Mouse (Mus musculus) small intestine, adult 2 months (tissue): ENCODE results near the gene Pdcd5. TPM values are rescaled to one million over a fixed set of nuclear protein-coding genes. Genes with fewer than 3 reads are reported as not detected.

Experiments
- H3K27ac ChIP-seq: fragments of 200-500 bp; 2 replicates; pipeline ENCODE4 v1.5.1; 2012; ENCODE audit warnings: low read depth, low read length, control low read depth, inconsistent platforms; ENCODE audit not compliant: insufficient read depth
- H3K27me3 ChIP-seq: fragments of 200-500 bp; 2 replicates; pipeline ENCODE4 v1.6.1; 2012; ENCODE audit warnings: mild to moderate bottlenecking, moderate library complexity, low read length, inconsistent platforms; ENCODE audit not compliant: control insufficient read depth, insufficient read depth
- H3K36me3 ChIP-seq: fragments of 200-500 bp; 2 replicates; pipeline ENCODE4 v1.6.1; 2012; ENCODE audit warnings: mild to moderate bottlenecking, low read length, control low read depth, inconsistent platforms; ENCODE audit not compliant: control insufficient read depth, insufficient read depth
- H3K4me1 ChIP-seq: fragments of 200-500 bp; 2 replicates; pipeline ENCODE4 v1.6.1; 2012; ENCODE audit warnings: low read length, inconsistent platforms, mixed read lengths; ENCODE audit not compliant: control insufficient read depth, insufficient read depth, insufficient read length
- H3K4me3 ChIP-seq: fragments of 200-500 bp; 2 replicates; pipeline ENCODE4 v1.5.1; 2012; ENCODE audit warnings: low read depth, mild to moderate bottlenecking, control low read depth, inconsistent platforms, low read length, moderate library complexity
- CTCF ChIP-seq: fragments of 200-500 bp; IDR thresholded peaks from 2 replicates; pipeline ENCODE4 v1.5.1; 2012; ENCODE audit warnings: low read depth, mild to moderate bottlenecking, control low read depth, inconsistent platforms, low read length, moderate library complexity, mixed read lengths; ENCODE audit not compliant: insufficient replicate concordance, insufficient read length; ENCODE audit errors: extremely low read depth
- POLR2A ChIP-seq: fragments of 200-500 bp; IDR thresholded peaks from 2 replicates; pipeline ENCODE4 v1.6.1; 2012; ENCODE audit warnings: low read depth, mild to moderate bottlenecking, control low read depth, inconsistent platforms, low read length, moderate library complexity
- WGBS: fragments of 180-500 bp; shearing (Covaris S2); methylation state at CpG from one replicate; pipeline ENCODE4 v1.1.7; 2018; 5-methylcytosine and 5-hydroxymethylcytosine counted together
- polyA plus RNA-seq: library from polyadenylated mRNA; depleted of rRNA; stranded (reverse); fragments of >200 nt; gene quantifications from 2 replicates; pipeline ENCODE4 v1.2.3, GENCODE M21; 2012

Pdcd5 gene
- polyA plus RNA-seq, 1 experiment = 60.3 TPM

DNA sequence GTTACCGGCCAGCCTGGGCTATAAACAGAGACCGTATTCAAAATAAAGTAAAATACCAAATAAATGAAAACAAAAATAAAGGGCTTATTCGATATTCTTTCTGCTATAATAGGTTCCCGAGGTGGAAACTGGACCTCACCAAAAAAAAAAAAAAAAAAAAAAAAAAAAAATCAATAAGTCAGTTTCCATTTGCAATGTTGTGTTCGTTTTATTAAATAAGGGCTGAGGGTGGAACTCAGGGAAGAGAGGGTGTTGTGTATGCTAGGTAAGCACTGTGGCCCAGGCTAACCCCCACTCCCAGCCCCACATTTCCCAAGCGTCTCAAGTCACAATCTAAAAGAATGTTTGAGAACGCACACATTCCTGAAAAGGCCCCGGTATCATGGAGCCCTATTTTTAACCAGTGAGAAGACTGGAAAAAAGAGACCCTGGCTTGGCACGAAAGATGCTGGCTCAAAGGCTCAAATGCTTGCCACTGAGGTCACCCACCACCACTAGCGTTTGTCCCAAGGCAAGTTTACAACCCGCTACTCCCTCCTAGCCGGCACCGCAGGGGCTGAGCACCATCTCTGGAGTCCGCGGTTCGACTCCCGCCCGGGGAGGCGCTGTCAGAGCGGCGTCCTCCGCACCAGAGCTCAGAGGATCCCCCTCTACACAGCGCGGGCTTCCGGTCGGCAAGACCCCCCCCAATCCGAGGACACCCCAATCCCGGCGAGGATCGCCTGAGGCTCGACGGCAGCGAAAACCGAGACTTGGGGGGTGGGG, 822 bp downstream of the Pdcd5 start:
- WGBS = 7% methylated on average over 34 of the region's 34 CpGs
- H3K36me3 ChIP-seq = peaks cover 16% of the 10 kb centered on the region
- TF ChIP-seq CTCF = no peak
- TF ChIP-seq POLR2A = no peak

DNA sequence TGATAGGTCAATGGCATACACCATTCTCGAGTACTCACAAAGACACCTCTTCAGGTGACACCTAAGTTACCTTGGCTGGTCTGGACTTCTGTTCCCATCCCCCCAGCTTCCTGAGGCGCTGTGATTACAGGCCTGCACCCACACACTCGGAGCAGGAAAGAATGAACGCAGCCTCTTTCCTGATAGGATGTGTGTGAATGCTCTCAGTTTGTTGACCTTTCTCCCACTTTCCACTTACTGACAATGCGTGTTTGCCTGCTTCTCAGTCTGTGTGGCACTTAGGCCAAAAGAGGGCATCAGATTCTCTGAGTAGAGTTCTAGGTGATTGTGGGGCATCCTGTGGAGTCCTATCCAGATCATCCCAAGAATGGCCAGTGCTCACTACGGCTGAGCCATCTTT, 7.2 kb downstream of the Pdcd5 start:
- Histone ChIP-seq H3K27ac (no peak overlapping the region), H3K4me3 (no peak overlapping the region), H3K27me3 (no peaks in the 10 kb centered on the region), H3K4me1 (no peaks in the 10 kb centered on the region), H3K36me3 (peaks cover 46% of the 10 kb centered on the region)
- WGBS = 72% methylated on average over 6 of the region's 6 CpGs
- no peak for TF ChIP-seq POLR2A
- no peak for TF ChIP-seq CTCF

More for the DNA sequence above, 822 bp downstream of the Pdcd5 start:
- Histone ChIP-seq H3K4me1 (peaks cover 2% of the 10 kb centered on the region; the same call in 1 of the 2 replicates), H3K4me3 (peak overlapping the region; percentile 90), H3K27me3 (no peaks in the 10 kb centered on the region), H3K27ac (no peak overlapping the region)

DNA sequence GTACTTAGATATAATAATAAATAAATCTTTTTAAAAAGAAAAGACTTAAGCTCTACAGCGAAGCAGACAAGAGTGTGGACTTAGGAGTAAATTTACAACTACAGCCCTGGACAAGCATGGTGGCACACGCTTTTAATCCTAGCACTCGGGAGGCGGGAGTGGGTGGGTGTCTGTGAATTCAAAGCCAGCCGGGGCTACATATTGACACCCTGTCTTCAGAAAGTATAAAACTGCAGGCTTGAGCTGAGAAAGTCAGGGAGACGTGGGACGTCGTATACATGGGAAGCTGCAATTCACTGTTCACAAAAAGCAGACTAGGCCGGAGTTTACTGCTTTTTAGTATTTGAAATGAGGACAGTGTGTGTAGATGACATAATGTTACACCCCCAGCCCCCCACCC, 10.4 kb downstream of the Pdcd5 start:
- Histone ChIP-seq H3K27ac (no peak overlapping the region), H3K4me1 (no peaks in the 10 kb centered on the region), H3K4me3 (no peak overlapping the region), H3K27me3 (no peaks in the 10 kb centered on the region), H3K36me3 (peaks cover 37% of the 10 kb centered on the region)
- TF ChIP-seq POLR2A (no peak), CTCF (no peak)
- 96% methylated on average over 9 of the region's 9 CpGs for WGBS

DNA sequence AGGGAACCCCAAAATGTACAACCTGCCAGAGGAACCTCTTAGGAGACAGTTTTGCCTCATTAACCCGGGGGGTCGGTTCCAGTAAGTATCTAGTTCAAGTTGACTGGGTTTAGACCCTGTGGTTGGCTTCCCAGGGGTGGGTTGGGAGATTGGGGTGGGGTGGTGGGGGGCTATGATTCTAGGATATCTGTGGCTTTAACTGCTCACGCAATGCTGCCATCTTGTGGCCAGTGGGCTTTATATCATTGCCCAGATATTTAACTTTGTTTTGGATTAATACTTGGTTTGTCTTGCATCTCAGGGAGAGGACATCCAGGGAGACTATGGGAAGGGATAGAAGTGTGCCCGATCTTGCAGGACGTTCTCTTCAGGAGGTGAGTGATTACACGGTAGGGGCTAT, 11.1 kb downstream of the Pdcd5 start:
- H3K36me3 ChIP-seq = peaks cover 35% of the 10 kb centered on the region
- WGBS = 69% methylated on average over 6 of the region's 6 CpGs
- no peaks in the 10 kb centered on the region for H3K4me1 ChIP-seq
- TF ChIP-seq CTCF = peak; percentile 63; the same call in 1 of the 2 replicates
- no peak for TF ChIP-seq POLR2A
- no peak overlapping the region for H3K27ac ChIP-seq
- H3K4me3 ChIP-seq = no peak overlapping the region
- no peaks in the 10 kb centered on the region for H3K27me3 ChIP-seq

DNA sequence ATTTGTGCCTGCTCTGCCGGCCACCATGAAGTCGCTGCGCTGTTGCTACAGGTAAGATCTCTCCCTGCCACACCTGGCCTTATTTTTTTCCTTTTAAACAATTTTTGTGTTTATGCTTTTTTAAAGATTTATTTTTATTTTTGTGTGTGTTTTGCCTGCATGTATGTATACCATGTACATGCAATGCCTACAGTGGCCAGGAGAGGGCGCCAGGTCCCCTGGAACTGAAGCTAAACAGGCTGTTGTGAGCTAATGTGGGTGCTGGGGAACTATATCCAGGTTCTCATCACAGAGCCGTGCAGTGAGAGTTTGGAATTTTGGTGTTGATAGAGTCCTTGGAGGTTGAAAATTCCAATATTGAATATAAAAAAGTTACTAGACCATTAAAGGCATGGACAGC, 18.8 kb downstream of the Pdcd5 start:
- TF ChIP-seq POLR2A (no peak), CTCF (peak; percentile 91; the same call in 1 of the 2 replicates)
- H3K27me3 ChIP-seq = no peaks in the 10 kb centered on the region

DNA sequence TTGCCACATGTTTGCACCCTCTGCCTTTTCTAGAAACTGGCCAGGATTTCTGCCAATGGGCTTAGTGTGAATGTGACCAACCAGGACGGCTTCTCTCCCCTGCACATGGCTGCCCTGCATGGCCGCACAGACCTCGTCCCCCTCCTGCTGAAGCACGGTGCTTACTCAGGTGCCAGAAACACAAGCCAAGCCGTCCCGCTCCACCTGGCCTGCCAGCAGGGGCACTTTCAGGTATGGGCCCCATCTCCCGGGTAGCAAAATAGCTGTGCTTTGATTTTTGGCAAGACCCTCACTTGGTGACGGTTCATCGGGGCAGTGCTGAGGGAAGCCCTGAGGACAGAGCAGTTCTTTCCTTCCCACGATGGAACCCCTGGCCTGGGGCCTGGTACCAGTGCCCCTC, 19.9 kb downstream of the Pdcd5 start:
- TF ChIP-seq CTCF (no peak), POLR2A (no peak)
- 94% methylated on average over 10 of the region's 10 CpGs for WGBS
- no peak overlapping the region for H3K27ac ChIP-seq
- no peaks in the 10 kb centered on the region for H3K4me1 ChIP-seq
- H3K36me3 ChIP-seq = peaks cover 13% of the 10 kb centered on the region
- no peaks in the 10 kb centered on the region for H3K27me3 ChIP-seq
- H3K4me3 ChIP-seq = no peak overlapping the region

More for the DNA sequence above, 18.8 kb downstream of the Pdcd5 start:
- WGBS = 77% methylated on average over 5 of the region's 5 CpGs
- Histone ChIP-seq H3K36me3 (peaks cover 13% of the 10 kb centered on the region), H3K27ac (no peak overlapping the region), H3K4me1 (no peaks in the 10 kb centered on the region), H3K4me3 (no peak overlapping the region)

DNA sequence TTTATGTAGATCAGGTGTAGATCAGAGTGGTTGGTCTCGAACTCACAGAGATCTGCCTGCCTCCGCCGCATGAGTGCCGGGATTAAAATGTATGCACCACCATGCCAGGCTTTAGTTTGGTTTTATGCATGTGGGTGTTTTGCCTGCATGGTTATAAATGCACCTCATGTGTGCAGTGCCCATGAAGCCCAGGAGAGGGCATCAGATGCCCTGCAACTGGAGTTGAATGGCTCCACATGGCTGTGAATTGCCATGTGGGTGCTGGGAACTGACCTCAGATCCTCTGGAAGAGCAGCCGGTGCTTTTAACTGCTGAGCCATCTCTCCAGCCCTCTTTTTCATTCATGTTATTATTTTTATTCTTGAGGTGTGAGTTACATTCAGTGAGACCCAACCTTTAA, 21.3 kb downstream of the Pdcd5 start:
- H3K36me3 ChIP-seq = peaks cover 9% of the 10 kb centered on the region; the same call in 1 of the 2 replicates

More for the DNA sequence above, 21.3 kb downstream of the Pdcd5 start:
- no peak for TF ChIP-seq POLR2A
- TF ChIP-seq CTCF = no peak
- Histone ChIP-seq H3K4me1 (no peaks in the 10 kb centered on the region), H3K27ac (no peak overlapping the region), H3K4me3 (no peak overlapping the region), H3K27me3 (no peaks in the 10 kb centered on the region)
- 96% methylated on average over 5 of the region's 5 CpGs for WGBS
